Mouse (Mus musculus) intestine, embryonic 15.5 days (tissue): ENCODE measurements around the gene Fam53b. TPM values are rescaled to one million over a fixed set of nuclear protein-coding genes. Genes with fewer than 3 reads are reported as not detected.

Source experiments
- ATAC-seq: fragments of 200-750 bp; cut with Nextera tagmentation; 2 replicates; pipeline ENCODE4 v1.8.0; 2017; ENCODE audit warnings: moderate TSS enrichment, moderate library complexity
- H3K27ac ChIP-seq: fragments of 300-500 bp; sonication (generic); 2 replicates; pipeline ENCODE4 v1.5.1; 2015; ENCODE audit warnings: mild to moderate bottlenecking, inconsistent platforms
- H3K27me3 ChIP-seq: fragments of 300-500 bp; sonication (generic); replicated peaks from 2 replicates; pipeline ENCODE4 v1.6.1; 2015; ENCODE audit warnings: inconsistent platforms
- H3K36me3 ChIP-seq: fragments of 300-500 bp; sonication (generic); 2 replicates; pipeline ENCODE4 v1.6.1; 2015; ENCODE audit warnings: inconsistent platforms
- H3K4me1 ChIP-seq: fragments of 300-500 bp; sonication (generic); replicated peaks from 2 replicates; pipeline ENCODE4 v1.6.1; 2015; ENCODE audit warnings: inconsistent platforms
- H3K4me2 ChIP-seq: fragments of 300-500 bp; sonication (generic); replicated peaks from 2 replicates; pipeline ENCODE4 v1.6.1; 2015; ENCODE audit warnings: mild to moderate bottlenecking, inconsistent platforms
- H3K4me3 ChIP-seq: fragments of 300-500 bp; sonication (generic); replicated peaks from 2 replicates; pipeline ENCODE4 v1.5.1; 2015; ENCODE audit warnings: inconsistent platforms
- H3K9ac ChIP-seq: fragments of 300-500 bp; sonication (generic); 2 replicates; pipeline ENCODE4 v1.6.1; 2015; ENCODE audit warnings: inconsistent platforms
- H3K9me3 ChIP-seq: fragments of 300-500 bp; sonication (generic); 2 replicates; pipeline ENCODE4 v1.6.1; 2016; ENCODE audit warnings: inconsistent platforms
- WGBS: fragments of 180-500 bp; shearing (Covaris S2); methylation state at CpG from one replicate; pipeline ENCODE4 v1.1.7; 2015; 5-methylcytosine and 5-hydroxymethylcytosine counted together
- polyA plus RNA-seq: library from polyadenylated mRNA; unstranded; fragments of >200 nt; fragmentation: Nextera tagmentation; extraction: Ambion mirVana; gene quantifications from 2 replicates; pipeline ENCODE4 v1.2.1, GENCODE M21; 2015

Fam53b gene
- polyA plus RNA-seq, 1 experiment from 2014 or later = 17.9 TPM

DNA sequence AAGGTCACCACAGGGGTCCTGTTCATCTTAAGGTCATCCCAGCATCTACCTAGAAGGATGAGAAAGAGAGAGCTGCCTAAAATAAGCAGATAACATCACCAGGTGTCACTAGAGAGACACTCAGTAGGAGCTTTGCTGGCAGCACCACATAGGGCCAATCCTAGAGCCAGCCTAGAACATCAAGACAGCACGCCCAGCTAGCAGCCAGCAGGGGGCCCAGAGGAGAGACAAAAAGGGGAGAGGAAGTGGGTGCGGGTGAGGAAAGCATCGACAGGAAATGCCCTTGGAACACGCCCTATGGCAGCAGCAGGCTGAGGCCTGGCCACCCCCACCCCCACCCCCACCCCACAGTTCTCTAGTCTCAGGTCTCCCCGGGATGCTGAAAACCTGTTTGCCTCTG is 78.5 kb downstream of the Fam53b start:
- no peak overlapping the region for H3K4me2 ChIP-seq
- peaks cover 23% of the 10 kb centered on the region for H3K4me1 ChIP-seq
- no peaks in the 10 kb centered on the region for H3K9me3 ChIP-seq
- WGBS = 33% methylated on average over 5 of the region's 5 CpGs
- peak; percentile 58; the same call in 1 of the 2 replicates for ATAC-seq
- no peaks in the 10 kb centered on the region for H3K27me3 ChIP-seq
- no peaks in the 10 kb centered on the region for H3K36me3 ChIP-seq
- no peak overlapping the region for H3K4me3 ChIP-seq
- H3K9ac ChIP-seq = no peak overlapping the region
- 0 out of 2 replicates have a peak overlapping the region, but pooled peaks have one; percentile 20 for H3K27ac ChIP-seq

DNA sequence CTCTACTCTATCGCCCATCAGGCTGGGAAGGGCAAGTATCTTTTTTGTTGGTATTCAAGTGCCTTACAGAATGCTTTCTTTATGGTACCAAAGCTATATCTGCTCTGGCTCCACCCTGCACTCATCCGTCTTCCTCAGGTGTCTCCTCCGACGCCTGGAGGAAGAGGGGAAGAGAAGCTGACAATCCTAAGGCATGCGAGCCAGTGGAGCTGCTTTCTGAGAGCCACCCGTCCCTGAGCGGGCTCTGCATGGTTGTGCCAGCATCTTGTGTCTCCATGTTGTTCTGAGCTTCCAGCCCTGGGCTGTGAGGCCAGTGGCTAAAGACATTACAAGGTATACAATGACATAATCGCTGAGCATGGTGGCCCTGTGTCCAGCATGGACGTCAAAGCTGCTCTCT is 79.5 kb downstream of the Fam53b start:
- H3K4me2 ChIP-seq = no peak overlapping the region
- WGBS = 82% methylated on average over 9 of the region's 9 CpGs
- H3K9me3 ChIP-seq = no peaks in the 10 kb centered on the region
- H3K9ac ChIP-seq = no peak overlapping the region
- no peak overlapping the region for H3K27ac ChIP-seq
- peaks cover 25% of the 10 kb centered on the region for H3K4me1 ChIP-seq
- H3K27me3 ChIP-seq = no peaks in the 10 kb centered on the region
- no peak for ATAC-seq
- H3K36me3 ChIP-seq = no peaks in the 10 kb centered on the region
- H3K4me3 ChIP-seq = no peak overlapping the region

DNA sequence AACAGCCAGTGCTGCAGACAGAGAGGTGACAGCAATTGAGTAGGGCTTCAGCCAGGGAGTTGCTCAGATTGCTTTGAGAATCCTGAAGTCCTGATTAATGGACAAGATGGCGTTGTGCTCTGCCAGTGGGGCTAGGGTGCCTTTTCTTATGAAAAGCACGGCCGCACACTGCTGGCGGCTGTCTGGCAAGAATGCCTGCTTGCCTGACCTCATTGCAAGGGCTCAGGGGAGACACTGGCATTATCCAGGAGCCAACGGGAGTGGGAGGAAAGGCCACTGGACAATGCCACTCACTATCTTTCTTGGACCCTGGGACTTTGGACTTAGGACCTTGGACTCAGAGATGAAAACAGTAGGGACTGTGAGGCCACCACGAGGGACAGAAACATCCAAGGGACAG is 80.2 kb downstream of the Fam53b start:
- H3K4me1 ChIP-seq = peaks cover 25% of the 10 kb centered on the region
- H3K4me2 ChIP-seq = no peak overlapping the region; the same call in 1 of the 2 replicates
- H3K4me3 ChIP-seq = no peak overlapping the region
- H3K27me3 ChIP-seq = no peaks in the 10 kb centered on the region
- no peaks in the 10 kb centered on the region for H3K36me3 ChIP-seq
- WGBS = 75% methylated on average over 6 of the region's 6 CpGs
- H3K27ac ChIP-seq = no peak overlapping the region
- ATAC-seq = no peak
- H3K9ac ChIP-seq = no peak overlapping the region
- no peaks in the 10 kb centered on the region for H3K9me3 ChIP-seq

DNA sequence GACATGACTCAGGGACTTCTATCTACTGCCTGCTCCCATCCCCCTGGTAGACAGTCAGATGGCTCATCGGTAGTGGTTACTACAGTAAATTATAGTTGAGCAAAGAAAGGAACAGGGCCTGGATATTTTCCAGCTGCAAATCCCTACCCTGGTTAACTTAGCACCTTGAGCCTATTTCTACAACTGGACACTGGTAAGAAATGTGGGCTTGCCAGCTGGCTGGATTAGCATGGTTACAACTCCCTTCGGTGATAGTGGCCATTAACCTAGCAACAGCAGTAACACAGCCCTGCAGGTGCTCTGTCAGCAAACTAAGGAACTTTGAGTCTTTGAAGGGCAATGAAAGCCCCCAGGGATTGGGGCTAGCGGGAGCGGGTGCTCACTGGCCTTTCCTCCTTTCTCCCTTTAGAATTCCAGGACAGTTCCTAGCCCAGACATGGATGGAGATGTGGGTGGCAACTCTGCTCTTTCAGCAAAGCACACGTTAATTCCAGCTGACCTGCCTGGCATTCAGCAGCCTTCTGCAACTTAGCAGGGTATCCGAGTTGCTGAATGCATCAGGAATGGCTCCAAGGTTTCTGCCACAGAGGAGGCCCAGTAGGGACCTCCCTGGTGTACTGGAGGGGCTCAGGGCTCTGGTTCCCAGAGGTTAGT is 81.4 kb downstream of the Fam53b start:
- ATAC-seq = no peak
- WGBS = 82% methylated on average over 6 of the region's 6 CpGs
- H3K9me3 ChIP-seq = no peaks in the 10 kb centered on the region
- H3K4me2 ChIP-seq = no peak overlapping the region
- no peaks in the 10 kb centered on the region for H3K36me3 ChIP-seq
- no peak overlapping the region for H3K27ac ChIP-seq
- H3K27me3 ChIP-seq = no peaks in the 10 kb centered on the region
- peaks cover 25% of the 10 kb centered on the region for H3K4me1 ChIP-seq
- H3K9ac ChIP-seq = no peak overlapping the region
- no peak overlapping the region for H3K4me3 ChIP-seq

DNA sequence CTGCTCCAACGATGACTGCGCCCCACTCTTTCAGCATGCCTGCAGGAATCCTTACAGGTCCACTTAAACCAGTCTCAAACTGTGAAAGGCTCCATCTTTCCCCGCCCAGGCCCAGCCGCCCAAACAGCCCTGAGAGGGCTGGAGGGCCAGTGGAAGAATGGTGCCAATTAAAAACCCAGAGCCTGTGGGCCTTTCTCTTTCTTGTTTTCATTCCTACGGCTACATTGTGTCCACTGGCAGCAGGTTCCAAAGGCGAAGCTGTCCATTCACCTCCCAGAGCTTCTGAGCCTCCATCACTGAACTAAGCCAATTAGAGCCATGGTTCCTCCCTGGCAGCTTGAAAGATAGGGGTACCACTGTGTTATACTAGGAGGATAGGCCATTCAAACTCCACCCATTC is 82.1 kb downstream of the Fam53b start:
- no peaks in the 10 kb centered on the region for H3K36me3 ChIP-seq
- no peak overlapping the region for H3K27ac ChIP-seq
- WGBS = 85% methylated on average over 6 of the region's 6 CpGs
- no peak overlapping the region for H3K4me3 ChIP-seq
- no peak for ATAC-seq
- no peak overlapping the region for H3K9ac ChIP-seq
- H3K27me3 ChIP-seq = no peaks in the 10 kb centered on the region
- H3K4me2 ChIP-seq = no peak overlapping the region
- no peaks in the 10 kb centered on the region for H3K9me3 ChIP-seq
- H3K4me1 ChIP-seq = peaks cover 26% of the 10 kb centered on the region

DNA sequence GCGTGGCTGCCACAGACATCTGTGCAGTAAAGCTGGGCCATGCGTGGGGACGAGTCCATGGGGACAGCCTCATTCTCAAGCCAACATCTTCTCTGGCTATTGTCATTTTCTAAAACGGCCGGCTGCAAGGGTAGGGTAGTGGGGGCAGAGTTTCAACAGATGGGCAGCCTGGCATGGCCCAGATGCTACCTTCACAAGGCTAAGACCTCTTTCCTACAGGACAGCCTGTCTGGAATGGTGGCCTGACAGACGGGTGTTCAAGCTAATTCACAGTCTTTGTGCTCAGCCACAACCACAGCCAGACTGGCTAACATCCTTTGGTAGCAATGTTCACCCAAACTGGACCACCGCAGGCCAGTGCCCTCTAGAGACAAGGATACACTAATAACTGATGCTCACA is 83.2 kb downstream of the Fam53b start:
- Histone ChIP-seq H3K4me1 (peaks cover 18% of the 10 kb centered on the region), H3K27me3 (no peaks in the 10 kb centered on the region), H3K9me3 (no peaks in the 10 kb centered on the region), H3K36me3 (no peaks in the 10 kb centered on the region), H3K4me3 (no peak overlapping the region), H3K9ac (no peak overlapping the region), H3K27ac (no peak overlapping the region), H3K4me2 (no peak overlapping the region)
- no peak for ATAC-seq
- WGBS = 86% methylated on average over 7 of the region's 7 CpGs

DNA sequence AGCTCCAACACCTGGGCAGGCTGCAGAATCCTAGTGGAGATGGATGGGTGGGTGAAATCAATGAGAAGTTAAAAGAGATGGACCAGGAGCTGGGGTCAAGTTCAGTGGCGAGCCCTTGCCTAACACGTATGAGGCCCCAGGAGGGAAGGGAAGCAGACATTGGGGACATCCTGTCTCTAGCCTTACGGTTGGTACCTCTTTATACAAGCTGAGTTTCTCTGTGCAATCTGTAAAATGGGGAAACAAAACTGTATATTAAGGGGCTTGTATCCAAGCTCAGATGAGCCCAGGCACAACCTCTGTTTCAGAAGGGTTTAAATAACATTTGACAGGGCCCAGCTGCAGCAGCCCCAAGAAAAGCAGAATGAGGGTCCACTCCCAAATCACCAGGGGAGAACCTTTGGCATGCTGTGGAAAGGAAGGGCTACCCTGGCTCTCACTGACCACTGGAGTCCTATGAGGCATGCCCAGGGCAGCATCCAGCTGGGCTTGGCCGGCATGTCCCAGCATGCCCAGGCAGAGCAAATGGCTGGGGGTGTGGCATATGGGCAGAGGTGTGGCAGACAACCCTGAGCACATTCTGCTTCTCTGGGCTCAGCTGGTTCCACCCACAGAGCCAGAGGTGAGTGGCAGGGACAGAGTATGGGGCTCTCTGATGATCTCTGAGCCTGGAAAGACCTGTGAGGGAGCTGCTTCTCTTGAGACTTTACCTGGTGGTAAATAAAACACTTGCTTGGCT is 84.4 kb downstream of the Fam53b start:
- 67% methylated on average over 4 of the region's 4 CpGs for WGBS
- ATAC-seq = peak; percentile 54; the same call in 1 of the 2 replicates
- no peaks in the 10 kb centered on the region for H3K27me3 ChIP-seq
- H3K27ac ChIP-seq = no peak overlapping the region
- peaks cover 14% of the 10 kb centered on the region for H3K4me1 ChIP-seq
- H3K9ac ChIP-seq = no peak overlapping the region
- no peaks in the 10 kb centered on the region for H3K9me3 ChIP-seq
- no peak overlapping the region for H3K4me2 ChIP-seq
- H3K36me3 ChIP-seq = no peaks in the 10 kb centered on the region
- no peak overlapping the region for H3K4me3 ChIP-seq

DNA sequence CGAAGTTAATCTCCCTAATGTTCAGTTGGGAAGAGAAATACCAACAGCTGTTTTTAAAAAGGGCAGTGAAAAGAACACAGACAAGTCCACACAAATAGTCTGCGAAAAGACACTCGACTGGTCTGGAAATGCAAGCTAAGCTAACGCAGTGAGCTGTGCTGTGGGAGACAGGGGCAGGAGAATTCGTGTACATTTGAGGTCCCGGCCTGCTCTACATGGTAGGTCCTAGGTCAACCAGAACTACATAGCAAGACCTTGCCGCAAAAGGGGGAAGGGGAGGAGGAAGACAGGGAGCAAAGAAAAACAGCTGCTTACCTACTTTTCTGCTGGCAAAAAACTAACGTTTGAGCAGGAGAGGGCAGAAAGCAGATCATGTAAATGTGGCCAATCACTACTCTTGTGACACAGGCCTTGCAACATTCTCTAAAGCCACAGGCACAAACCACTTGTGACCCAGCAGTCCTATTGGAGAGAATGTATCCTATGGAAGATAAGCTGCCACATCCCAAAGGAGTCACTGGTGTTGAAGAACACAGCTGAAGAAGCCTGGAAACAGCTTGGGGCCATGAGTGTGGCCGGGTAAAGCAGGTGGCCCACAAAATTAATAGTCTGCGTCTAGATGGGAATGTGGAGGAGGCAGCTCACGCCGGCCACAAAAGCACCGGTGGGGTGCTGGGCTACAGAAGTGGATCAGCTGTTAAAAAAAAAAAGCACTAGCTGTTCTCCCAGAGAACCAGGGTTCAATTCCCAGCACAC is 87.4 kb downstream of the Fam53b start:
- Histone ChIP-seq H3K27me3 (no peaks in the 10 kb centered on the region), H3K27ac (no peak overlapping the region), H3K4me2 (no peak overlapping the region), H3K4me1 (peaks cover 7% of the 10 kb centered on the region; the same call in 1 of the 2 replicates), H3K9me3 (no peaks in the 10 kb centered on the region), H3K9ac (no peak overlapping the region), H3K36me3 (no peaks in the 10 kb centered on the region), H3K4me3 (no peak overlapping the region)
- no peak for ATAC-seq
- 54% methylated on average over 13 of the region's 13 CpGs for WGBS

DNA sequence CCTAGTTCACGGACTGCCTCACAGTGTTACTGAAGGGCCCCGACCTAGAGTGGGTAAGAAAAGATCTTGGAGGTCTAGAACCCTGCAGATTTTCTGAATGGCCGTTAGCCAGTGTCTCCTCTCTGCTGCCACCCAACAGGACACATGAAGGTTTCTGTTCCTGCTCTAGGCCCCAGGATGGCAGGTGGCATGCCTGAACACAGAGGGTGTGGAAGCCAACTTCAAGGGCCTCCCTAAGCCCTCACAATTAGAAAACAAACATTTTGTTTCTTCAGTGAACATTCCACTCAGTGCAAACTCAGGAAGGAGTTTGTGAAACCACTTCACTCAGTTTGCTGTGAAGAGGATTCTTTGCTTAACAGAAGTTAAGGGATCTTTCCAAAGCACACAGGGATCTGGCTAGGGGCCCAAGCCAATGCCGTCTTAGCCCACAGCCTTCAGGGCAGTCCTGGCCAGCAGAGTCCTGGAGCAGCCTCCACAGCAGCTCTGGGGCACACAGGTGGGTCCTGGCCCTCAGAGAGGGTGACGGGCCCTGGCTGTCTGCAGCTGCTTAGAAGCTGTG is 89.1 kb downstream of the Fam53b start:
- H3K9me3 ChIP-seq = no peaks in the 10 kb centered on the region
- no peak overlapping the region for H3K4me3 ChIP-seq
- no peaks in the 10 kb centered on the region for H3K36me3 ChIP-seq
- WGBS = 92% methylated on average over 5 of the region's 5 CpGs
- H3K4me1 ChIP-seq = peaks cover 7% of the 10 kb centered on the region; the same call in 1 of the 2 replicates
- ATAC-seq = no peak
- no peaks in the 10 kb centered on the region for H3K27me3 ChIP-seq
- no peak overlapping the region for H3K27ac ChIP-seq
- no peak overlapping the region for H3K9ac ChIP-seq
- H3K4me2 ChIP-seq = no peak overlapping the region

DNA sequence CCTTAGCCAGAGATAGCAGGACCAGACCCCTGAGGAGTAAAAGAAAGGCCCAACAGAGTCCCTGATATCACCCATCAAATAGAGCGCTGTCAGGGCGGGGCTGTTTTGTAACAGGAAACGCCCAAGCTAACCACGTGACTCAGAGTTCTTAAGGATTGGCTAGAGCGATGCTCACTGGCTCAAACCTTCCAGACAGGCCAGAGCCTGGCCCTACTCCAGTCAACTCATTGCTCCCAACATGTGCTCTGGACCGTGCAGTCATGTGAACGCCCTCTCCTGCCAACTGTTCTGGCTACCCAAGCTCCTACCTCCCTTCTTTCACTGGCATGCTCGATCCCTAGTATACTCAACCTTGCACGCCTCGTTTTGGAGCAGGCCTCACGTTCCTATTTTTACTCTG is 89.8 kb downstream of the Fam53b start:
- H3K4me2 ChIP-seq = no peak overlapping the region
- H3K9me3 ChIP-seq = no peaks in the 10 kb centered on the region
- no peak overlapping the region for H3K4me3 ChIP-seq
- 84% methylated on average over 11 of the region's 11 CpGs for WGBS
- no peak overlapping the region for H3K9ac ChIP-seq
- H3K27me3 ChIP-seq = no peaks in the 10 kb centered on the region
- no peak overlapping the region for H3K27ac ChIP-seq
- H3K4me1 ChIP-seq = peaks cover 4% of the 10 kb centered on the region; the same call in 1 of the 2 replicates
- ATAC-seq = peak; percentile 70; the same call in 1 of the 2 replicates
- no peaks in the 10 kb centered on the region for H3K36me3 ChIP-seq

DNA sequence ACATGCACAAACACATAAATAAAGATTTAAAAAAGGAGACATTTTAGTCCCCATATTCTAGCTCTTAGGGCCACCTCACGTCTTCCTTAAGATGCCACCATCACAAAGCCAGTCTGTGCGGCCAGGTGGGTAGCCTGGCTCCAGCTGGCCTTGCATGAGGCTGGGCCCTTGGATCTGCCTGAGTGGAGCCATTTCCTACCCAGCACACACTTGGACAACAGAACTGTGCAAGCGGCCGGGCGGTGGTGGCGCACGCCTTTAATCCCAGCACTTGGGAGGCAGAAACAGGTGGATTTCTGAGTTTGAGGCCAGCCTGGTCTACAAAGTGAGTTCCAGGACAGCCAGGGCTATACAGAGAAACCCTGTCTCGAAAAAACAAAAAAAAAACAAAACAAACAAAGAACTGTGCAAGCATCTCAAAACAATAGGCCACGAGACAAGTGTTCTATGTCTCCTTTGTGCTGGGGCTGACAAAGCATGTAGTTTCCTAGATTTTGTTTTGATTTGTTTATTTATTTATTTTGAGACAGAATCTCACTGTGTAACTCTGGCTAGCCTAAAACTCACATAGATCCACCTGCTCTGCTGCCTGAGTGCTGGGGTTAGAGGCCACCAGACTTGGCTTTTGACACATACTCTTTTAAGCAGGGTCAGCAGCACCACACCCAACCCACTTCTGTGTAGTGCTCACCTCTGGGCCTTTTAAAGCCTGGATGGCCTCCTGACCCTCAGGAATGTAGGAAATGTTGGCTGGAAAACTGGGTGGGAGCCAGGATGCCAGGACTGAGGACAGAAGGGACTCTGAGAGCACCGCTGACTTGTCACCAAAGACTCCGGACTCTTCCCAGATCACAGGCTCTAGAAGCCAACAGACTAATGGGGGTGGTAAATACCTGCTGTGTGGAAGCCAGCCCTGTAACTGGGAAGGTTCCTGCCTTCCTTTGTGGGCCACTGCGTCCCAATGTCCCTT is 91.0 kb downstream of the Fam53b start:
- ATAC-seq = no peak
- Histone ChIP-seq H3K9me3 (no peaks in the 10 kb centered on the region), H3K9ac (no peak overlapping the region), H3K36me3 (no peaks in the 10 kb centered on the region), H3K27me3 (no peaks in the 10 kb centered on the region), H3K4me2 (no peak overlapping the region), H3K27ac (no peak overlapping the region), H3K4me3 (no peak overlapping the region), H3K4me1 (peaks cover 4% of the 10 kb centered on the region; the same call in 1 of the 2 replicates)
- 88% methylated on average over 12 of the region's 12 CpGs for WGBS
